Mouse (Mus musculus): Measurements from ENCODE around the gene Usp44. TPM values are rescaled to one million over a fixed set of nuclear protein-coding genes. Genes with fewer than 3 reads are reported as not detected.
"Not testable (repeated sequence)": the region's sequence is repeated elsewhere in the genome, so short reads cannot be mapped to it uniquely, and the experiment has no call there.

Gene Usp44
- polyA plus RNA-seq, 1 experiment from 2014 or later, result 0.23 TPM

- Histone ChIP-seq H3K9me3 (ENCODE audit: low read length) (no peaks in the 10 kb centered on the region), H3K4me1 (ENCODE audit: insufficient read depth) (peaks cover 25% of the 10 kb centered on the region), H3K36me3 (replicated peaks; ENCODE audit: insufficient read depth, low read length) (no peaks in the 10 kb centered on the region), H3K9ac (replicated peaks) (0 out of 2 replicates have a peak overlapping the region, but pooled peaks have one; percentile 1), H3K4me3 (ENCODE audit: low read depth, low read length) (peak overlapping the region; percentile 25), H3K27me3 (ENCODE audit: insufficient read depth, low read length) (peaks cover 52% of the 10 kb centered on the region), H3K27ac (ENCODE audit: low read depth) (no peak overlapping the region), H3K4me2 (ENCODE audit: low read depth, low read length) (peak overlapping the region; percentile 100)
- ATAC-seq, result no peak
- TF ChIP-seq CTCF (IDR thresholded peaks at IDR 0.05; ENCODE audit: low read depth), result no peak
- no peak for TF ChIP-seq EP300 (IDR thresholded peaks at IDR 0.05; ENCODE audit: low read depth)
- DNase-seq, result peak; percentile 14
- 7% methylated on average over 18 of the region's 18 CpGs for WGBS (ENCODE audit: insufficient replicate concordance)
Measured at GRCm38 (mm10) chr10:93831730-93832574, 597 bp downstream of the Usp44 start.

DNA sequence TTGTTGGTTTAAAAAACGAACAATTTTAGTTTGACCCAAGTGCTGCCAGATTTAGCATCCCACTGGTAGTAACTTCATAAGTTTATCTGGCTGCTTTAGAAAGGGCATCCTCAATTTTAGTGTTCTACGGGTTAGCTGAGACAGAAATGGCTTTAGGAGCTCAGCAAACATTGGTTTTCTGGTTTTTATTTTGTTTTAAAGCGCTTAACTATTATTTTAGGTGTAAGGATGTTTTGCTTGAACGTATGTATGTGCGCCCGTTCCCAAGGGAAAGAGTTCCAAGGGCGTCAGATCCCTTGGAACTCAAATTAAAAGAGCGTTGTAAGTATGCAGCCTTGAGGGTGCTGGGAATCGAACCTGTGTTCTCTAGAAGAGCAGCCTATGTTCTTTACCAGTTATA is 1.5 kb downstream of the Usp44 start:
- H3K36me3 ChIP-seq (replicated peaks; ENCODE audit: insufficient read depth, low read length), result no peaks in the 10 kb centered on the region
- H3K4me2 ChIP-seq (ENCODE audit: low read depth, low read length), result peak overlapping the region; percentile 100
- no peak overlapping the region for H3K9ac ChIP-seq (replicated peaks)
- 38% methylated on average over 9 of the region's 9 CpGs for WGBS (ENCODE audit: insufficient replicate concordance)
- DNase-seq (no peak), ATAC-seq (no peak)
- TF ChIP-seq CTCF (IDR thresholded peaks at IDR 0.05; ENCODE audit: low read depth) (no peak), EP300 (IDR thresholded peaks at IDR 0.05; ENCODE audit: low read depth) (no peak)
- no peak overlapping the region for H3K27ac ChIP-seq (ENCODE audit: low read depth)
- peaks cover 53% of the 10 kb centered on the region for H3K27me3 ChIP-seq (ENCODE audit: insufficient read depth, low read length)
- no peaks in the 10 kb centered on the region for H3K9me3 ChIP-seq (ENCODE audit: low read length)
- H3K4me1 ChIP-seq (ENCODE audit: insufficient read depth), result peaks cover 25% of the 10 kb centered on the region
- H3K4me3 ChIP-seq (ENCODE audit: low read depth, low read length), result peak overlapping the region; percentile 86; the same call in 1 of the 2 replicates

GRCm38 (mm10) chr10:93833370-93833698 is 2.0 kb downstream of the Usp44 start:
- no peak overlapping the region for H3K27ac ChIP-seq (ENCODE audit: low read depth)
- no peak for DNase-seq
- peak overlapping the region; percentile 72 for H3K9ac ChIP-seq (replicated peaks)
- H3K9me3 ChIP-seq (ENCODE audit: low read length), result no peaks in the 10 kb centered on the region
- H3K36me3 ChIP-seq (replicated peaks; ENCODE audit: insufficient read depth, low read length), result no peaks in the 10 kb centered on the region
- peaks cover 25% of the 10 kb centered on the region for H3K4me1 ChIP-seq (ENCODE audit: insufficient read depth)
- peak overlapping the region; percentile 100 for H3K4me2 ChIP-seq (ENCODE audit: low read depth, low read length)
- TF ChIP-seq EP300 (IDR thresholded peaks at IDR 0.05; ENCODE audit: low read depth) (no peak), CTCF (IDR thresholded peaks at IDR 0.05; ENCODE audit: low read depth) (no peak)
- peak overlapping the region; percentile 86 for H3K4me3 ChIP-seq (ENCODE audit: low read depth, low read length)
- ATAC-seq, result no peak
- peaks cover 53% of the 10 kb centered on the region for H3K27me3 ChIP-seq (ENCODE audit: insufficient read depth, low read length)
- 3% methylated on average over 16 of the region's 16 CpGs for WGBS (ENCODE audit: insufficient replicate concordance)

DNA sequence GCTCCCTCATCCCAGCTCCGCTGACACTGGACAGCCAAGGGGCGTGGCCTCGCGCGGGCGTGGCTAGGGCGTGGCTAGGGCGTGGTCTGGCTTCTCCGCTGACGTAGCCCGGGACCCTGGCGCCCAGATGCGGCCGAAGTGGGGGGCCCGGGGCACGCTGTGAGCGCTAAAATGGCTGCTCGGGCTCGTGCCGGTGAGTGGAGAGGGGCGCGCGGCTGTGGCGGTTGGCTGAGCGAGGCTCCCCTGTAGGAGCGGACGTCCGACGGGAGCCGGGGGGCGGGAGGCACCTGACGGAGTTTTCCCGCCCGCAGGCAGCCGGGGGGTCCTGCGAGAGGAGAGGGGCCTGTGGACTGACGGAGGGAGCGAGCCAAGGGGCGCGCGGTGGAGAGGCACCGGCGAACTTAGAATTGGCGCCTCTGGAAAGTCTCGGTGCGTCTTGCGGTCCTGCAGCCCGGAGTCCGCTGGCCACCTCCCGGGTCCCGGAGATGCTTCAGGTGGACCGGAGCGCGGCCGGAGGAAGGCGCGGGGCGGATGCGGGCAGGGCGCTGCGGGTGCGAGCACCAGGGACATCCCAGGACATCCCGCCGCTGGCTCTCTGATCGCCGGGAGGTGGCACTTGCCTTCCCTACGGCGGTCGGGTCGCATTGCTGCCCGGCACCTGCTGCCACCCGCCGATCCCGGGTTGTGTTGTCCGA is 2.5 kb downstream of the Usp44 start:
- peak; percentile 92 for ATAC-seq
- H3K9ac ChIP-seq (replicated peaks), result peak overlapping the region; percentile 72
- H3K4me1 ChIP-seq (ENCODE audit: insufficient read depth), result peaks cover 25% of the 10 kb centered on the region
- no peaks in the 10 kb centered on the region for H3K36me3 ChIP-seq (replicated peaks; ENCODE audit: insufficient read depth, low read length)
- H3K4me3 ChIP-seq (ENCODE audit: low read depth, low read length), result peak overlapping the region; percentile 86
- no peak for TF ChIP-seq EP300 (IDR thresholded peaks at IDR 0.05; ENCODE audit: low read depth)
- TF ChIP-seq CTCF (IDR thresholded peaks at IDR 0.05; ENCODE audit: low read depth), result no peak; the same call in 1 of the 2 replicates
- DNase-seq, result peak; percentile 92
- H3K4me2 ChIP-seq (ENCODE audit: low read depth, low read length), result peak overlapping the region; percentile 100
- H3K27me3 ChIP-seq (ENCODE audit: insufficient read depth, low read length), result peaks cover 53% of the 10 kb centered on the region
- H3K27ac ChIP-seq (ENCODE audit: low read depth), result no peak overlapping the region
- WGBS (ENCODE audit: insufficient replicate concordance), result under 1% methylated on average over 72 of the region's 75 CpGs
- H3K9me3 ChIP-seq (ENCODE audit: low read length), result no peaks in the 10 kb centered on the region

DNA sequence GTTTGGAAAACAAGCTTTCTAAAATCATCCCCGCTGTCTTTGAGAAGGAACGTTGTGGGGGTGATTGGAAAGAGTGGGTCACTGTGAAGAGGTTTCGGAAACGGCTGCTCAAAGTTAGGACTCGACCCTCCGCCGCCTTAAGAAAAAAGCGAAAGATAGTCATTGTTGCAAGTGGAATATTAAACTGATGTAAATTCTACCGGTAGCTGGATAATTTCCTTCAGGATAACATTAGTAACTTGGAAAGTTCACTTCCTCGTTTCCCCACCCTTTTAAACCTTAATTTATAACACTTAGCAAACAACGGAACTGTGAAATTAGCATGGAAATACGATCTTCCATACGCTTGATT is 3.0 kb downstream of the Usp44 start:
- ATAC-seq, result no peak
- H3K9ac ChIP-seq (replicated peaks), result peak overlapping the region; percentile 72
- no peak overlapping the region for H3K27ac ChIP-seq (ENCODE audit: low read depth)
- peaks cover 25% of the 10 kb centered on the region for H3K4me1 ChIP-seq (ENCODE audit: insufficient read depth)
- H3K27me3 ChIP-seq (ENCODE audit: insufficient read depth, low read length), result peaks cover 53% of the 10 kb centered on the region
- no peaks in the 10 kb centered on the region for H3K36me3 ChIP-seq (replicated peaks; ENCODE audit: insufficient read depth, low read length)
- 8% methylated on average over 13 of the region's 13 CpGs for WGBS (ENCODE audit: insufficient replicate concordance)
- no peak for TF ChIP-seq CTCF (IDR thresholded peaks at IDR 0.05; ENCODE audit: low read depth)
- TF ChIP-seq EP300 (IDR thresholded peaks at IDR 0.05; ENCODE audit: low read depth), result no peak
- no peak for DNase-seq
- H3K9me3 ChIP-seq (ENCODE audit: low read length), result no peaks in the 10 kb centered on the region
- H3K4me3 ChIP-seq (ENCODE audit: low read depth, low read length), result peak overlapping the region; percentile 86
- H3K4me2 ChIP-seq (ENCODE audit: low read depth, low read length), result peak overlapping the region; percentile 100

DNA sequence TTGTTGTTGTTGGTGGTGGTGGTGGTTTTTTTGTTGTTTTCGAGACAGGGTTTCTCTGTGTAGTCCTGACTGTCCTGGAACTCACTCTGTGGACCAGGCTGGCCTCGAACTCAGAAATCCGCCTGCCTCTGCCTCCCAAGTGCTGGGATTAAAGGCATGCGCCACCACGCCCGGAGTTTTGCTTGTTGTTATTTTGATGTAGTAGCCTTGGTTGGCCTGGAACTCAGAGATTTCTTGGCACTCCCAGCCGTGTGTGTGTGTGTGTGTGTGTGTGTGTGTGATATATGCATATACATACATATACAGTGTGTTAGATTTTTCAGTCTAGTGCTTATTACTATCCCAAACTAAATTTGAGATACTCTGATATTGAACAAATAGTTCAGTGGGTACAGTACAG is 3.8 kb downstream of the Usp44 start:
- ATAC-seq; H3K9ac ChIP-seq (replicated peaks); H3K4me3 ChIP-seq (ENCODE audit: low read depth, low read length); H3K27ac ChIP-seq (ENCODE audit: low read depth); H3K36me3 ChIP-seq (replicated peaks; ENCODE audit: insufficient read depth, low read length); H3K9me3 ChIP-seq (ENCODE audit: low read length); DNase-seq: not testable (repeated sequence)
- peak overlapping the region; percentile 100; the same call in 1 of the 2 replicates for H3K4me2 ChIP-seq (ENCODE audit: low read depth, low read length)
- peaks cover 53% of the 10 kb centered on the region for H3K27me3 ChIP-seq (ENCODE audit: insufficient read depth, low read length)
- peaks cover 25% of the 10 kb centered on the region for H3K4me1 ChIP-seq (ENCODE audit: insufficient read depth)
- WGBS (ENCODE audit: insufficient replicate concordance), result 82% methylated on average over 7 of the region's 7 CpGs
